Mouse (Mus musculus): ENCODE data around the gene Lrrc4.

- TF ChIP-seq CTCF (IDR thresholded peaks at IDR 0.05; ENCODE audit: borderline replicate concordance, insufficient read depth, low read depth, low read length) (no peak), POLR2A (IDR thresholded peaks at IDR 0.05; ENCODE audit: borderline replicate concordance, insufficient read depth, low read length) (no peak)
These were observed 77.2 kb downstream of the Lrrc4 start for GRCm38 (mm10) chr6:28754127-28754898.

Measured in cerebellum, adult 2 months (tissue).